Mouse (Mus musculus) midbrain, embryonic 16.5 days (tissue): ENCODE measurements around the gene Tmem37. TPM values are rescaled to one million over a fixed set of nuclear protein-coding genes. Genes with fewer than 3 reads are reported as not detected.

Source experiments
- ATAC-seq: fragments of 200-750 bp; cut with Nextera tagmentation; 2 replicates; pipeline ENCODE4 v1.8.0; 2017; ENCODE audit warnings: moderate TSS enrichment
- H3K27ac ChIP-seq: fragments of 300-500 bp; sonication (generic); 2 replicates; pipeline ENCODE4 v1.5.1; 2014; ENCODE audit warnings: mild to moderate bottlenecking, low read length, mixed read lengths
- H3K27me3 ChIP-seq: fragments of 300-500 bp; sonication (generic); 2 replicates; pipeline ENCODE4 v1.6.1; 2014; ENCODE audit warnings: low read depth, low read length, mixed read lengths; ENCODE audit not compliant: control insufficient read depth, insufficient read depth
- H3K36me3 ChIP-seq: fragments of 300-500 bp; sonication (generic); 2 replicates; pipeline ENCODE4 v1.6.1; 2014; ENCODE audit warnings: mild to moderate bottlenecking, low read length, moderate library complexity, mixed read lengths; ENCODE audit not compliant: control insufficient read depth, insufficient read depth
- H3K4me1 ChIP-seq: fragments of 300-500 bp; sonication (generic); 2 replicates; pipeline ENCODE4 v1.6.1; 2014; ENCODE audit warnings: mild to moderate bottlenecking, low read length, mixed read lengths; ENCODE audit not compliant: control insufficient read depth, insufficient read depth
- H3K4me2 ChIP-seq: fragments of 300-500 bp; sonication (generic); 2 replicates; pipeline ENCODE4 v1.6.1; 2014; ENCODE audit warnings: mild to moderate bottlenecking, low read length, mixed read lengths
- H3K4me3 ChIP-seq: fragments of 300-500 bp; sonication (generic); 2 replicates; pipeline ENCODE4 v1.5.1; 2014; ENCODE audit warnings: low read depth, mild to moderate bottlenecking, low read length, moderate library complexity, mixed read lengths
- H3K9ac ChIP-seq: fragments of 300-500 bp; sonication (generic); 2 replicates; pipeline ENCODE4 v1.6.1; 2014; ENCODE audit warnings: low read depth, low read length, mixed read lengths
- H3K9me3 ChIP-seq: fragments of 300-500 bp; sonication (generic); replicated peaks from 2 replicates; pipeline ENCODE4 v1.6.1; 2014; ENCODE audit warnings: mild to moderate bottlenecking, low read length, mixed read lengths; ENCODE audit not compliant: control insufficient read depth, poor library complexity, severe bottlenecking
- WGBS: fragments of 180-500 bp; shearing (Covaris S2); extraction: QIAGEN DNeasy Blood & Tissue Kit; methylation state at CpG from one replicate; pipeline ENCODE4 v1.1.7; 2014; 5-methylcytosine and 5-hydroxymethylcytosine counted together
- polyA plus RNA-seq: library from polyadenylated mRNA; unstranded; fragments of >200 nt; fragmentation: Nextera tagmentation; extraction: Ambion mirVana; gene quantifications from 2 replicates; pipeline ENCODE4 v1.2.1, GENCODE M21; 2015

Tmem37 gene
- polyA plus RNA-seq, 1 experiment from 2014 or later, result 4.9 TPM

DNA sequence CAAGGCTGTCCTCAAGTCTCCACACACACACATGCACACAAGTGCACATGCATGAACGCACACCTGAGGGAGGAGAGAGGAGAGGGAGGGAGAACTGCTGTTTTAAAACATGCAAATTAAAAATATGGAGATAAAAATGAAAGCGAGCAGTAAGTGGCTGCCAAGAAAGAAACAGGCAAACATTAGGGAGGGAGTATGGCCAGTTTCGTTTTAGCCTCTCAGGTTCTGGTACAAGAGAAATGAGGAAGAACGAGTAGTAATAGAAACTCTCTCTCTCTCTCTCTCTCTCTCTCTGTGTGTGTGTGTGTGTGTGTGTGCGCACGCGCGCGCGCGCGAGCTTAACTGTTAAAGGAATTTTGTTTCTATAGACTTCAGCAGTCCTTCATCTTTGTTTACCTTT is 54.4 kb downstream of the Tmem37 start:
- H3K4me1 ChIP-seq, result no peaks in the 10 kb centered on the region
- WGBS, result 93% methylated on average over 12 of the region's 12 CpGs
- no peaks in the 10 kb centered on the region for H3K9me3 ChIP-seq
- no peak for ATAC-seq
- H3K27me3 ChIP-seq, result no peaks in the 10 kb centered on the region
- no peak overlapping the region for H3K4me3 ChIP-seq
- no peaks in the 10 kb centered on the region for H3K36me3 ChIP-seq
- H3K9ac ChIP-seq, result no peak overlapping the region
- no peak overlapping the region for H3K4me2 ChIP-seq
- no peak overlapping the region for H3K27ac ChIP-seq

- Histone ChIP-seq H3K27ac (no peak overlapping the region), H3K4me1 (no peaks in the 10 kb centered on the region), H3K36me3 (no peaks in the 10 kb centered on the region), H3K4me3 (no peak overlapping the region), H3K9ac (no peak overlapping the region), H3K27me3 (no peaks in the 10 kb centered on the region), H3K9me3 (no peaks in the 10 kb centered on the region), H3K4me2 (no peak overlapping the region)
- no peak for ATAC-seq
- WGBS, result 27% methylated on average over 3 of the region's 3 CpGs
These were observed 55.0 kb downstream of the Tmem37 start for GRCm38 (mm10) chr1:120018900-120019299.

Other genes with a start within 250 kb of the Tmem37 start
- 7.9 and 9.3 TPM in 2 replicates for gene Ptpn4, start 236.5 kb downstream of the Tmem37 start, polyA plus RNA-seq
- 6.9 and 8.4 TPM in 2 replicates for gene Tmem177, start 160.9 kb downstream of the Tmem37 start, polyA plus RNA-seq
- gene Cfap221, start 76.8 kb downstream of the Tmem37 start, polyA plus RNA-seq, result 0.40 and 0.62 TPM in 2 replicates
- 0.63 and 1.0 TPM in 2 replicates for gene Sctr, start 67.2 kb downstream of the Tmem37 start, polyA plus RNA-seq
- gene Dbi, start 47.0 kb upstream of the Tmem37 start, polyA plus RNA-seq, result 901 and 1,233 TPM in 2 replicates
- gene 3110009E18Rik, start 47.1 kb upstream of the Tmem37 start, polyA plus RNA-seq, result 13.0 and 13.7 TPM in 2 replicates
- 2.7 and 3.7 TPM in 2 replicates for gene Steap3, start 198.6 kb upstream of the Tmem37 start, polyA plus RNA-seq